Mouse (Mus musculus): Measurements from ENCODE around the gene Foxd1. TPM values are rescaled to one million over a fixed set of nuclear protein-coding genes. Genes with fewer than 3 reads are reported as not detected.

The Foxd1 gene
- polyA plus RNA-seq, 1 experiment from 2014 or later = not detected

DNA sequence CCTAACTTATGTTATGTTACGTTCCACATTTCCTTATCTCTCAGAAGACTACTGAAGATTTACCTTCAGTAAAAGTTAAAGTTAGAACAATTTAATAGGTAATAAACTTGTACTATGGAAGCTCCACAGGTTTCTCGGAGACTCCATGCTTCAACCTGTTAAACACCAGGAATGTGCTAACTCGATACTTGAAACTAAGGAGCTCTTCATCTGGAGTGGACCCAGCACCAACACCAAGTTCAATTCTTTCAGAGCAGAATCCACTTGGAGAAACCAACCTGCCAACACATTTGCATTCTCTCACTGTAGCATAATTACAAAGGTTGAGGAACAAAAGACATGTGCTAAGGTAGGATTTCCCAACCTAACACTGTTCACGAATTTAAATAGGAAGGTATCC lies 38.9 kb upstream of the Foxd1 start:
- Histone ChIP-seq H3K4me3 (ENCODE audit: low read depth, low read length) (peak overlapping the region; percentile 93; the same call in 1 of the 2 replicates), H3K4me2 (ENCODE audit: low read length) (peak overlapping the region; percentile 87), H3K9me3 (ENCODE audit: control insufficient read depth, low read length) (no peaks in the 10 kb centered on the region), H3K9ac (ENCODE audit: low read length) (no peak overlapping the region), H3K4me1 (replicated peaks; ENCODE audit: control insufficient read depth, insufficient read depth, low read length) (peaks cover 11% of the 10 kb centered on the region), H3K27ac (ENCODE audit: low read depth) (no peak overlapping the region), H3K27me3 (replicated peaks; ENCODE audit: control insufficient read depth, insufficient read depth, low read length) (no peaks in the 10 kb centered on the region), H3K36me3 (ENCODE audit: control insufficient read depth, insufficient read depth, low read length) (peaks cover 45% of the 10 kb centered on the region)
- ATAC-seq (replicated peaks; ENCODE audit: low FRiP score, low TSS enrichment, low read depth) (no peak), DNase-seq (ENCODE audit: low spot score) (no peak)
- 74% methylated on average over 4 of the region's 4 CpGs for WGBS

DNA sequence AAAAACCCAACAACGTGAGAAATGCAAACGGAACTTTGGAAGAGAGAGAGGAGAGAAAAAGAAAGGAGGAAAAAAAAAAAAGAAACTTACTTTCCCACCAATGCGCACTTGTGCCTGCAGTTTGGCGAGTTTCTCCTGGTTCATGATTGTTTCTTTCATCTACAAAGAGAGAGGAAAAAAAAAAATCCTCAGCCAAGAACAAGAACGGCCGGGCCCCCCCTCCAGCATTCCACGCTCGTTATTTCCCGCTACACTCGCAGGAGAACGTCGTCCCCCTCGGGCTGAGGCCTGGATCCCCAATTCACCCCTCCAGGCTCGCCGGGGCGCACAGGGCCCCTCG lies 37.9 kb upstream of the Foxd1 start:
- Histone ChIP-seq H3K9me3 (ENCODE audit: control insufficient read depth, low read length) (no peaks in the 10 kb centered on the region), H3K4me3 (ENCODE audit: low read depth, low read length) (peak overlapping the region; percentile 93), H3K9ac (ENCODE audit: low read length) (peak overlapping the region; percentile 97), H3K27me3 (replicated peaks; ENCODE audit: control insufficient read depth, insufficient read depth, low read length) (no peaks in the 10 kb centered on the region), H3K4me1 (replicated peaks; ENCODE audit: control insufficient read depth, insufficient read depth, low read length) (peaks cover 11% of the 10 kb centered on the region), H3K27ac (ENCODE audit: low read depth) (peak overlapping the region; percentile 91), H3K4me2 (ENCODE audit: low read length) (peak overlapping the region; percentile 87), H3K36me3 (ENCODE audit: control insufficient read depth, insufficient read depth, low read length) (peaks cover 35% of the 10 kb centered on the region)
- 1% methylated on average over 16 of the region's 17 CpGs for WGBS
- ATAC-seq (replicated peaks; ENCODE audit: low FRiP score, low TSS enrichment, low read depth) = no peak
- DNase-seq (ENCODE audit: low spot score) = no peak

DNA sequence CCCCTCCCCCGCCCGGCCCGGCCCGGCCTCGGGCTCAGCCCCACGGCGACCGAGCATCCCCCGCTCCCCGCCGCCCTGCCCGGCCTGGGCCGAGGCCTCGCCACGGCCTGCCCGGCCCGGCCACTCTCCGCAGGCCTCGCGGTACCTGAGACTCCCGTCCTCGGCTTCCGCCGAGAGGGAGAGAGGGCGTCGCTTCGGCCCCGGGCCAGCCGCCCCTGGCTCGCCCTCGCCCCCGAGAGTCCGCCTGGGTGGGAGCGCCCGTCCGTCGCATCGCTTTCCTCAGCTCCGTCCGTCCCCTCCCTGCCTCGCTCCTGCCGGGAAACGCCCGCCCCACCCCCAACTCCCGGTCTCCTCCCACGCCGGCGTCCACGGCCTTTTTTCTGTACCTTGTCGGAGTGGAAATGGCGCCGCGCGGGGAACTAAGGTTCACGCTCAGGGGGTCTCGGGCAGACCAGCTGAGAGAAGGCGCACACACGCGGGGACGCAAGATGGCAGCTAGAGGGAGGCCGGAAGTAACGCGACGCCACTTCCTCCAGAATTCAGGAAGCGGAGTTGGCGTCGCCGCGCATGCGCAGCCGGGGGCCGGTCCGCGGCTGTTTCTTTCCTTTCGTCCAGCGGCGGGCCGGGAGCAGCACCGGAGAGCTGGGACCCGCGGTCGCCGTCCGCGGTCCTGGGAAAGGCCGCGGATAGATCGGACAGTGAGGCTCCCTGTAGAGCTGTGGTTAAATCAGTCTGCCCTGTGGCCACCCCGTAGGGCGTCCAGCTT lies 37.4 kb upstream of the Foxd1 start, which contains the start of gene Btf3:
Gene Btf3, minus strand, starts transcription at position 527 of the 766 bp plus-strand sequence.
- Histone ChIP-seq H3K4me3 (ENCODE audit: low read depth, low read length) (peak within 1 kb of the TSS; percentile 93), H3K4me1 (replicated peaks; ENCODE audit: control insufficient read depth, insufficient read depth, low read length) (peaks cover 11% of the 10 kb centered on the region), H3K9me3 (ENCODE audit: control insufficient read depth, low read length) (no peaks in the 10 kb centered on the region), H3K36me3 (ENCODE audit: control insufficient read depth, insufficient read depth, low read length) (peaks cover 29% of the 10 kb centered on the region), H3K4me2 (ENCODE audit: low read length) (peak within 1 kb of the TSS; percentile 87), H3K27me3 (replicated peaks; ENCODE audit: control insufficient read depth, insufficient read depth, low read length) (no peaks in the 10 kb centered on the region), H3K9ac (ENCODE audit: low read length) (peak within 1 kb of the TSS; percentile 97), H3K27ac (ENCODE audit: low read depth) (peak within 1 kb of the TSS; percentile 91)
- DNase-seq (ENCODE audit: low spot score) = peak; percentile 95
- WGBS = under 1% methylated on average over 82 of the region's 90 CpGs
- peak; percentile 93 for ATAC-seq (replicated peaks; ENCODE audit: low FRiP score, low TSS enrichment, low read depth)

DNA sequence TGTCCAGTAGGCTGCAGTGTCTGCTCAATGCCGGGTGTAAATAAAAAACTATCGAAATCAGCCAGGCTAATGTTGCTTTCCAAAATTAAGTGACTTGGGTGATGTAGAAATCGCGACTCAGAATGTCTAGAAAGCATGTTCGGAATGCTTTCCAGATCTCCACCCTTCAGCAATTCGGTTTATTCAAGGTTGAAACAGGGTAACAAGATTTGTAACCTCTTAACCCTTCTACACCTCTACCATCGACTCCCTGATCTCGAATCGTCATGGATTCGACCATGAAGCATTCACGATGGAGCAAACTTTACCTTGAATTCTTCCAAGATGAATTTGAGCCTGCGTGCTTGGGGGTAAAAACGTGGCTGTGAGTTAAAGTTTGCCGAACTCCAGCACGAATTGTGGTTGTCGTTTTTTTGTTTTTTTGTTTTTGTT lies 36.8 kb upstream of the Foxd1 start:
- H3K9ac ChIP-seq (ENCODE audit: low read length) = peak overlapping the region; percentile 97
- DNase-seq (ENCODE audit: low spot score) (peak; percentile 61), ATAC-seq (replicated peaks; ENCODE audit: low FRiP score, low TSS enrichment, low read depth) (no peak)
- WGBS = 4% methylated on average over 16 of the region's 16 CpGs
- peaks cover 11% of the 10 kb centered on the region for H3K4me1 ChIP-seq (replicated peaks; ENCODE audit: control insufficient read depth, insufficient read depth, low read length)
- peak overlapping the region; percentile 93 for H3K4me3 ChIP-seq (ENCODE audit: low read depth, low read length)
- H3K27me3 ChIP-seq (replicated peaks; ENCODE audit: control insufficient read depth, insufficient read depth, low read length) = no peaks in the 10 kb centered on the region
- H3K4me2 ChIP-seq (ENCODE audit: low read length) = peak overlapping the region; percentile 64
- H3K36me3 ChIP-seq (ENCODE audit: control insufficient read depth, insufficient read depth, low read length) = peaks cover 23% of the 10 kb centered on the region
- no peaks in the 10 kb centered on the region for H3K9me3 ChIP-seq (ENCODE audit: control insufficient read depth, low read length)
- peak overlapping the region; percentile 91 for H3K27ac ChIP-seq (ENCODE audit: low read depth)

DNA sequence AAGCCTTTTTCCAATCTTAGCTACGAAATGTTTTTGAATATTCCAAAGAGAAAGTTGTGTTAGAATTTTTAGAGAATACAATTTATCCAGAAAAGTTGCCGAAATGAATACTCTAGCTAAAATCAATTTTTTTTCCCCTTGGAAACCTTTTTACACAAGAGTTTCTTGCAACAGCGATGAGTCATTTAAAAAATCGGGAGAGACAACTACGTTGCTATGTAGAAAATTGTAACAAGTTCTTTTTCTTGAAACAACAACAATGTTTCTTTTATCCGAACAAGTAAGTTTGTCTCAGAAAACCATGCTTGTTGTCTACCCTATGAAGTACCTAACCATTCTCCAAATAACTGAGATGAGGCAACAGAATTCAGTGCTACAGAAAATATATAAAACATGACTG lies 36.1 kb upstream of the Foxd1 start:
- Histone ChIP-seq H3K4me1 (replicated peaks; ENCODE audit: control insufficient read depth, insufficient read depth, low read length) (peaks cover 11% of the 10 kb centered on the region), H3K27me3 (replicated peaks; ENCODE audit: control insufficient read depth, insufficient read depth, low read length) (no peaks in the 10 kb centered on the region), H3K4me2 (ENCODE audit: low read length) (peak overlapping the region; percentile 64), H3K9ac (ENCODE audit: low read length) (no peak overlapping the region), H3K27ac (ENCODE audit: low read depth) (no peak overlapping the region), H3K4me3 (ENCODE audit: low read depth, low read length) (no peak overlapping the region; the same call in 1 of the 2 replicates), H3K36me3 (ENCODE audit: control insufficient read depth, insufficient read depth, low read length) (peaks cover 17% of the 10 kb centered on the region), H3K9me3 (ENCODE audit: control insufficient read depth, low read length) (no peaks in the 10 kb centered on the region)
- DNase-seq (ENCODE audit: low spot score) (no peak), ATAC-seq (replicated peaks; ENCODE audit: low FRiP score, low TSS enrichment, low read depth) (no peak)
- WGBS = 88% methylated on average over 6 of the region's 6 CpGs

DNA sequence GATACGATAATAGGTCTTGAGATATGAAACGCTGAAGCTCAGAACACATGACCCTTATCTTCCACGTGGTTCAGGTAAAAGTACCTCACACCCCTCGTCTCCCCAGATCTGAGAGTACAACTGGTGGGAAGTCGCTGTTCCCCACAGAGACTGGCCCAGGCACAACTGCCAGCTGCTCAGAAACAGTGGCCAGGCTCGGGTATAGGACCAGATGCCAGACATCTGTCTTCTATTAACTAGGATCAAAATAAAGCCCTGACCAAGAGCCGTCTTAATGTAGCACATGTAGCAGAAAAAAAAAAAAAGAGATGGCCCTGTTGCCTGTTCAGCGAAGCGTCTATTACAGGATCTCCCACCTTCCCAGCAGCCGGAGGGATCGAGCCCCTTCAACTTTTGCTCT lies 29.0 kb upstream of the Foxd1 start:
- no peak overlapping the region for H3K4me2 ChIP-seq (ENCODE audit: low read length)
- no peaks in the 10 kb centered on the region for H3K36me3 ChIP-seq (ENCODE audit: control insufficient read depth, insufficient read depth, low read length)
- H3K27ac ChIP-seq (ENCODE audit: low read depth) = no peak overlapping the region
- H3K4me1 ChIP-seq (replicated peaks; ENCODE audit: control insufficient read depth, insufficient read depth, low read length) = no peaks in the 10 kb centered on the region
- WGBS = 88% methylated on average over 11 of the region's 11 CpGs
- no peak overlapping the region for H3K9ac ChIP-seq (ENCODE audit: low read length)
- H3K9me3 ChIP-seq (ENCODE audit: control insufficient read depth, low read length) = no peaks in the 10 kb centered on the region
- no peaks in the 10 kb centered on the region for H3K27me3 ChIP-seq (replicated peaks; ENCODE audit: control insufficient read depth, insufficient read depth, low read length)
- DNase-seq (ENCODE audit: low spot score) = no peak
- no peak overlapping the region for H3K4me3 ChIP-seq (ENCODE audit: low read depth, low read length)
- no peak for ATAC-seq (replicated peaks; ENCODE audit: low FRiP score, low TSS enrichment, low read depth)

DNA sequence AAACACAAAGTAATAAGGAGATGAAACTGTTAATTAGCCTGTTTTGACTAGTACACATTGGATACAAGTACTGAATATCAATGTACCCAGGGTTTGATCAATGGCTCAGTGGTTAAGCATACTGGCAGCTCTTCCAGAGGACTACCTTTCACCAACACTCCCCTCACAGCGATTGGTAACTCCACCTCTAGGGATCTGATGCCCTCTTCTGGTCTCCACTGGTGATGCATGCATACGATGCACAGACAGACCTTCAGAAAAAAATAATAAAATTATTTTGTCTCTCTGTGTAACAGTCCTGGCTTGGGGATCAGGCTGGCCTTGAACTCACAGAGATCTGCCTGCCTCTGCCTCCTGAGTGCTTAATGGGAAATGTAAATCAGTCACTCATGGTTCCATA lies 21.9 kb upstream of the Foxd1 start:
- Histone ChIP-seq H3K9ac (ENCODE audit: low read length) (no peak overlapping the region), H3K9me3 (ENCODE audit: control insufficient read depth, low read length) (no peaks in the 10 kb centered on the region), H3K4me2 (ENCODE audit: low read length) (no peak overlapping the region), H3K4me3 (ENCODE audit: low read depth, low read length) (no peak overlapping the region), H3K27me3 (replicated peaks; ENCODE audit: control insufficient read depth, insufficient read depth, low read length) (no peaks in the 10 kb centered on the region), H3K36me3 (ENCODE audit: control insufficient read depth, insufficient read depth, low read length) (no peaks in the 10 kb centered on the region), H3K4me1 (replicated peaks; ENCODE audit: control insufficient read depth, insufficient read depth, low read length) (no peaks in the 10 kb centered on the region), H3K27ac (ENCODE audit: low read depth) (no peak overlapping the region)
- ATAC-seq (replicated peaks; ENCODE audit: low FRiP score, low TSS enrichment, low read depth) (no peak), DNase-seq (ENCODE audit: low spot score) (no peak)
- 63% methylated on average over 2 of the region's 2 CpGs for WGBS

DNA sequence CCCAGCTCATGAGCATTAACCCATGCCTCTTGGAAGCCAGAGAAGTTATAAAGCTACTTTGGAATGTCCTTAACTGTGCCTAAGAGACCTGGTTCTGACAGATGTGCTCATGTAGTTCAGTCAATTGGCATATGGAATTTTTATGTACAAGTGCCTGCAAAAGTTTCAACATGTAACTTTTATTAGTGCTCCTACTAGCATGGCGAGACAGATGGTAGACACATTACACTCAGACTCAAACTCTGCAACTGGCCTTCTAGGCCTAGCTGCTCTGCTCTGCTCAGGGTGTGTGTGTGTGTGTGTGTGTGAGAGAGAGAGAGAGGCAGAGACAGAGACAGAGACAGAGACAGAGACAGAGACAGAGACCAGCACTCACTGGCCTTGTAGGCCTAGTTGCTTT lies 17.8 kb upstream of the Foxd1 start:
- WGBS = 86% methylated on average over 1 of the region's 1 CpGs
- no peak overlapping the region for H3K27ac ChIP-seq (ENCODE audit: low read depth)

DNA sequence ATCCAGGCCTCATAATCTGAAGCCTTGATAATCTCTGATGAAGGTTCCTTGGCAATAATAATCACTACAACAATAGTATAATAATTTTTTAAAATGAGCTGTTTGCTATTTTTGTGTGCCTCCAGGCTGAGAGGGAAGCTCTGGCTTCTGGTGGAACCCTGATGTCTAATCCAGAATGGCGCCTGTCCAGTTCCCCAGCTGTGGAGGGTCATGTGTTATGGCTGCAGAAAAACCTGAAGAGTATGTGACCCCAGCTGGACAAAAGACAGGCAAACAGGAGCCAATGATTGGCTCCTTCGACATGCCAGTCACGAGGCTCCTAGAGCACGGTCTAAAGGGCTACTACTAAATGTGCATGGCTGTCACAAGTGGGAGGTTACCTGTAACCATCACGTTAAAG lies 13.5 kb upstream of the Foxd1 start:
- Histone ChIP-seq H3K9ac (ENCODE audit: low read length) (no peak overlapping the region), H3K9me3 (ENCODE audit: control insufficient read depth, low read length) (no peaks in the 10 kb centered on the region), H3K4me2 (ENCODE audit: low read length) (no peak overlapping the region), H3K4me1 (replicated peaks; ENCODE audit: control insufficient read depth, insufficient read depth, low read length) (no peaks in the 10 kb centered on the region), H3K36me3 (ENCODE audit: control insufficient read depth, insufficient read depth, low read length) (no peaks in the 10 kb centered on the region), H3K27ac (ENCODE audit: low read depth) (no peak overlapping the region), H3K4me3 (ENCODE audit: low read depth, low read length) (no peak overlapping the region), H3K27me3 (replicated peaks; ENCODE audit: control insufficient read depth, insufficient read depth, low read length) (no peaks in the 10 kb centered on the region)
- ATAC-seq (replicated peaks; ENCODE audit: low FRiP score, low TSS enrichment, low read depth) = no peak
- no peak for DNase-seq (ENCODE audit: low spot score)
- 70% methylated on average over 5 of the region's 5 CpGs for WGBS

More for the DNA sequence above, 17.8 kb upstream of the Foxd1 start:
- H3K36me3 ChIP-seq (ENCODE audit: control insufficient read depth, insufficient read depth, low read length) = no peaks in the 10 kb centered on the region
- ATAC-seq (replicated peaks; ENCODE audit: low FRiP score, low TSS enrichment, low read depth) (no peak), DNase-seq (ENCODE audit: low spot score) (no peak)
- H3K4me2 ChIP-seq (ENCODE audit: low read length) = no peak overlapping the region
- H3K9ac ChIP-seq (ENCODE audit: low read length) = no peak overlapping the region
- H3K4me3 ChIP-seq (ENCODE audit: low read depth, low read length) = no peak overlapping the region
- no peaks in the 10 kb centered on the region for H3K27me3 ChIP-seq (replicated peaks; ENCODE audit: control insufficient read depth, insufficient read depth, low read length)
- no peaks in the 10 kb centered on the region for H3K4me1 ChIP-seq (replicated peaks; ENCODE audit: control insufficient read depth, insufficient read depth, low read length)
- H3K9me3 ChIP-seq (ENCODE audit: control insufficient read depth, low read length) = no peaks in the 10 kb centered on the region

Data from intestine, embryonic 14.5 days (tissue).